Mouse (Mus musculus): ENCODE data around the gene Fam163a.
"Not testable (repeated sequence)": the region's sequence is repeated elsewhere in the genome, so short reads cannot be mapped to it uniquely, and the experiment has no call there.

Gene Fam163a

GRCm38 (mm10) chr1:156084603-156085002 is 120.2 kb downstream of the Fam163a start:
- no peak for DNase-seq (ENCODE audit: low spot score in 2 of 2)

DNA sequence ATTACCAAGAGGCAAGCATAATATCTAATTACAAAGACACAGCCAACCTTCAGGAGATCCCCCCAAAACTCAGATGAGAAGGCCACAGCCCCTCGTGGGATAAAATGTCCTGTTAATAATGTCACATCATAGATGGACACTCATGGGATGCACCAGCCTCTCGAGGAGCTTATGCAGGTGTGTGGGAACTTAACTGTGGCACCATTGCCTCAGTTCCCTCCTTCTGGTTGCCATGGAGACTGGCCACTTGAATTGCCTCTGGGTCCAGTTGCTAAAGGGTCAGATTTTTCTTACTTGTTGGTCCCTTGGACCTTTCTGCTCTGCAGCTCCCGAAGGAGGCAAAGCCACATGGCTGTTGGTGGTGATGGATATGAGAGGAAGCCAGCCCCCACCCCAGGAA is 127.2 kb downstream of the Fam163a start:
- DNase-seq (ENCODE audit: low spot score in 2 of 2), result no peak

DNA sequence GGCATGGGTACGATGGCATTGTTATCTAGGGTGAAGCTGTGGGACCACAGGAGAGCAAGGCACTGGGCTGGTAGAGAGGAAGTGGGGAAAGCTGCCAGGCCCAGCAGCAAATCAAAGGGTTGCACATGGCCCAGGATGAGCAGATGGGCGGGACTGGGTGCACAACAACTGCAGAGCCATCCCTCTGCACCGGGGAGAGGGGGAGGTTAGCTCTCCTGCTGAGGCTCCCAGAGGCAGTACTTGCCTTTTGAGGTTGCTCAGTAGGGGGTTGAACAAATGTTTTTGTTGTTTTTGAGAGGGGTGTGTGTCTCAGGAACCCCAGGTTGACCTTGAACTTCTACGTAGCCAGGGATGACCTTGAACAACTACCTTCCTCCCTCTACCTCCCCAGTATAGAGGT is 128.4 kb downstream of the Fam163a start:
- no peak for DNase-seq (ENCODE audit: low spot score in 2 of 2)

DNA sequence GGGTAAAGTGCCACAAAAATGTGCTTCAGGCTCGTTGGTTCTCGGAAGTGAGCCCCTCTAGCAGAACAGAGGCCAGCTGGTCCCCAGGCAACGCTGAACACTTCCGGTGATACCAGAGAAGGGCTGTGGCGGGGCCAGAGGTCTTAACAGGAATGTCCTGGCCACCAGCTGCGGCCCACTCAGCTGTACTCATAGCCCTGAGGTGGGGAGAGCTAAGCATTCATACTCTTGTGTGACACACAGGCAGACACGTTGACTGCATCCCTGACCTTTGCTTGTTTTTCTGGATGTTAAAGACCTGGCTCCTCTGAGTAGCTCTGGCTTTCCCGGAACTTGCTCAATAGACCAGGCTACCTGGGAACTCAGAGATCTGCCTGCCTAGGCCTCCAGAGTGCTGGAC is 130.3 kb downstream of the Fam163a start:
- DNase-seq (ENCODE audit: low spot score in 2 of 2), result no peak

GRCm38 (mm10) chr1:156073169-156073821 is 131.5 kb downstream of the Fam163a start:
- DNase-seq (ENCODE audit: low spot score in 2 of 2), result no peak

- DNase-seq (ENCODE audit: low spot score in 2 of 2), result no peak
Measured at GRCm38 (mm10) chr1:156070106-156070505, 134.7 kb downstream of the Fam163a start.

- DNase-seq (ENCODE audit: low spot score in 2 of 2), result no peak
Measured at GRCm38 (mm10) chr1:156066133-156066532, 138.7 kb downstream of the Fam163a start.

GRCm38 (mm10) chr1:156062193-156062592 is 142.6 kb downstream of the Fam163a start:
- DNase-seq (ENCODE audit: low spot score in 2 of 2), result no peak

- no peak for DNase-seq (ENCODE audit: low spot score in 2 of 2)
Measured at GRCm38 (mm10) chr1:156058207-156058606, 146.6 kb downstream of the Fam163a start.

DNA sequence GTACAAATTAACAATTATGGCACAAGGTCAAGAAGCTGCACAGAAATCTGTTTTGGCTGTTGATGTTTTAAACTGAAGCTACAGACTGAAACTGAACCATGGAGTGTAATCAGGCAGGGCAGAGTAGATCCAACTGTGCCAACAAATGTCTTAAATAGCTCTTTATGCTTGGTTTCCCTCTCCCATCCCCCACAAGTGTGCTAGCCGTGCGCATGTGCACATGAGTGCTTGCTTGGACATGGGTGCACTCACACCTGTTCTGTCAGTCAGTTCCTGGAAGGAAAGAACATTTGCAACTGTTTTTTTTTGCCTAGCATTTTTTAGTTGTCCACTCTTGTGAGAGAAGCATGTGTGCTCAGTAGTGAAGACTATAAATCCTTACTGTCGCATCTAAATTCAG is 158.1 kb downstream of the Fam163a start:
- no peak for DNase-seq (ENCODE audit: low spot score in 2 of 2)

DNA sequence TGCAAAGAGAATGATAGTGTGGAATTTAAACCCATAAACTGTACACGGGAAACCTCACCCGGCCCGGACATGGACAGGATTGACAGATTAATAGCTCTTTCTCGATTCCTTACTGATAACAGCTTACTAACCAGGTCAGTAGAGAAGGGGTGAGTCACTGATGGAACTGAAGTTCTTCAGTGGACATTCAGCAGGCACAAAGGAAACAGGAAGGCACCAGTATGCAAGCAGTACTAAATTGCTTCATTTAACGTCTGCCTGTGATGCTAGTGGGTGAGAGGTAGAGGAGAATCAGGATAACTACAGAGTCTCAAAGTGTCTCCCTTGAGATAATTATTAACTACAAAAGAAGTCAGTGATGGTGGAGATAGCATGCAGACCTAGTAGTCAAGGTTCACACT is 160.6 kb downstream of the Fam163a start:
- no peak for DNase-seq (ENCODE audit: low spot score in 2 of 2)

- peak; percentile 57 to 65 for DNase-seq (ENCODE audit: low spot score in 2 of 2)
Measured at GRCm38 (mm10) chr1:156043027-156043426, 161.8 kb downstream of the Fam163a start.

DNA sequence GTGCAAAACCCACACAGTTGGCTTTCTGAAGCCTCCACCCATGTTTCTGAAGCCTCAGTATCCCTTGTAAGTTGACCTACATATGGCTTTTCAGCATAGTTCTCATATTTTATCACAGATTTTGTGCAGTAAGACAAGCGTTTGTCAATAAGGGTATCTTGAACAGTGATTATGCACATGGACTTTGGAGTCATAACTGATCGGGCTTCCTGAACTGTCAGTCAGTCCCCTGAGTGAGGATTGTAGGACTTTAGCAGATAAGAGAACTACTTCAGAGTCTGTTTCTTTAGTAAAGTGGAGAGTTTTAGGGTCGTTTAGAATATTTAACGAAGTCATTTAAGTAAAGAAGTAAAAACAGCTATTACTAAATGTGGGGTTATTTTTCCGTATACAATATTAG is 162.3 kb downstream of the Fam163a start:
- no peak for DNase-seq (ENCODE audit: low spot score in 2 of 2)

GRCm38 (mm10) chr1:156041451-156042241 is 163.2 kb downstream of the Fam163a start:
- no peak for DNase-seq (ENCODE audit: low spot score in 2 of 2)

- DNase-seq (ENCODE audit: low spot score in 2 of 2), result peak; percentile 94 to 95
Measured at GRCm38 (mm10) chr1:156040731-156041401, 164.0 kb downstream of the Fam163a start.

DNA sequence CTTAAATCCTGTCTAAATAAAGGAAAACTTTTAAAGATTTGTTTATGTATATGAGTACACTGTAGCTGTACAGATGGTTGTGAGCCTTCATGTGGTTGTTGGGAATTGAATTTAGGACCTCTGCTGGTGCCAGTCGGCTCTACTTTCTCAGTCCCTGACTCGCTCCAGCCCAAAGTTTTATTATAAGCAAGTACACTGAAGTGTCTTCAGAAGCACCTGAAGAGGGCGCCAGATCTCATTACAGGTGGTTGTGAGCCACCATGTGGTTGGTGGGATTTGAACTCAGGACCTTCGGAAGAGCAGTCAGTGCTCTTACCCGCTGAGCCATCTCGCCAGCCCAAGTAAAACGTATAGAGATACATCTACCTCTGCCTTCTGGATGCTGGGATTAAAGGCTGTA is 164.8 kb downstream of the Fam163a start:
- not testable (repeated sequence) for DNase-seq (ENCODE audit: low spot score in 2 of 2)

DNA sequence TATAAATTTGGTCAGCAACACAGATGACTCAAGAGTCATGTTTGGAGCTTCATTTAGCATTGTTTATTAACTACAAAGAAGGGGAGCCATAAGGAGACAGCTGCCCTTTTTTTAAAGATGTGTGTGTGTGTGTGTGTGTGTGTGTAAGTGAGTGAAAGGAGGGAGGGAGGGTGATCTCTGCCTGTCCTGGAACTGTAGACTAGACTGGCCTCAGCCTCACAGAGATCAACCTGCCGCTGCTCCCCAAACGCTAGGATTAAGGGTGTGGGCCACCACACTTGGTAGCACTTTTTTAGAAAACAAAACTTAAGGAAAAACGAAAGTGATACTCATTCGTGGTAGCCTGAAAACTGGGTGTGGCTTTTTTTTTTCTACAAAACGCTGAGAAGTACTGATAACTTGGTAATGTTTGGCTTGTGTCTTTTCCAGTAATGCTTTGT is 167.7 kb downstream of the Fam163a start:
- DNase-seq (ENCODE audit: low spot score in 2 of 2), result no peak

- DNase-seq (ENCODE audit: low spot score in 2 of 2), result peak; percentile 99
Measured at GRCm38 (mm10) chr1:156035930-156036737, 168.7 kb downstream of the Fam163a start, which contains the start of gene Tor1aip1. Tor1aip1 (minus strand) TSS chr1:156036480.

- peak in 1 of 2 experiments; percentile 83 for DNase-seq (ENCODE audit: low spot score in 2 of 2)
Measured at GRCm38 (mm10) chr1:156035269-156035929, 169.4 kb downstream of the Fam163a start, which contains the start of gene Tor1aip2. Tor1aip2 (plus strand) TSS chr1:156035403.

GRCm38 (mm10) chr1:156034661-156035060 is 170.2 kb downstream of the Fam163a start:
- DNase-seq (ENCODE audit: low spot score in 2 of 2), result no peak

DNA sequence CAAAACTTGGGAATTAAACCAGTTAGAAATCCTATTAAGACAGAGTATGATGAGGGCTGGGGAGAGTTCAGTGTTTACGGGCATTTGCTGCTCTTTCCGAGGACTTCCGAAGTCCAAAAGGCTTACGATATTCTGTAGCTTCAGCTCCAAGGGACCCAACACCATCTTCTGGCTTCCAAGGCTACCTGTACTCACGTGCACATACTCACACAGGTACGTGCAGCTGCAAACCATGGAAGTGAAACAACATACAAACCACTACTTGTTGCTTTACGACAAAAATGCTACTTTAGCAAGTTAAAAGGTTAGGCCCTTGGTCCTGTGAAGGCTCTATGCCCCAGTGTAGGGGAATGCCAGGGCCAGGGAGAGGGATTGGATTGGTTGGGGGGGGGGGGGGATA is 170.9 kb downstream of the Fam163a start:
- DNase-seq (ENCODE audit: low spot score in 2 of 2), result no peak

All from right cerebral cortex, postnatal 10 days (tissue).